Mouse (Mus musculus): ENCODE measurements around the gene Tubgcp5. TPM values are rescaled to one million over a fixed set of nuclear protein-coding genes. Genes with fewer than 3 reads are reported as not detected.

The Tubgcp5 gene
- total RNA-seq (2012; rRNA removed) (14.5 and 14.9 TPM in 2 replicates), polyA plus RNA-seq (2012; ENCODE audit: insufficient read depth in 1 of 2, insufficient read length in 2 of 2, low read depth in 1 of 2, low replicate concordance in 2 of 2, missing spikeins in 1 of 2) (10 to 100 TPM in 1 of 2 experiments, not detected in 1; 13.7 TPM)

- H3K27ac ChIP-seq (ENCODE audit: control insufficient read depth, low read depth, low read length): peak within 1 kb of the TSS; percentile 40
- H3K9ac ChIP-seq (ENCODE audit: control insufficient read depth, low read depth, low read length, poor library complexity, severe bottlenecking): peak within 1 kb of the TSS; percentile 84
- DNase-seq (ENCODE audit: low read depth, low spot score): peak; percentile 98
- peaks cover 4 to 16% of the 10 kb centered on the region in 2 experiments for H3K4me1 ChIP-seq (ENCODE audit: control insufficient read depth in 1 of 2, insufficient read depth in 2 of 2, low read length in 2 of 2)
- H3K79me2 ChIP-seq (ENCODE audit: control insufficient read depth, insufficient read depth, low read length, poor library complexity): peaks cover 14% of the 10 kb centered on the region
- H3K9me3 ChIP-seq (replicated peaks; ENCODE audit: insufficient read depth, low read length): no peaks in the 10 kb centered on the region
- H3K4me3 ChIP-seq (ENCODE audit: control insufficient read depth in 1 of 2, insufficient read depth in 1 of 2, low read depth in 2 of 2, low read length in 2 of 2): peak within 1 kb of the TSS; percentile 84 to 94
- H3K27me3 ChIP-seq (ENCODE audit: control insufficient read depth in 1 of 2, insufficient read depth in 2 of 2, low read length in 2 of 2): no peaks in the 10 kb centered on the region
- peaks cover 5 to 13% of the 10 kb centered on the region in 2 experiments for H3K36me3 ChIP-seq (ENCODE audit: control insufficient read depth in 1 of 2, insufficient read depth in 2 of 2, low read length in 2 of 2)
- TF ChIP-seq ETS1 (IDR thresholded peaks at IDR 0.05; ENCODE audit: low read depth, low read length) (no peak), TAL1 (IDR thresholded peaks at IDR 0.05; ENCODE audit: low read length) (no peak), MYB (IDR thresholded peaks at IDR 0.05; ENCODE audit: low read depth, low read length) (no peak), POLR2AphosphoS2 (IDR thresholded peaks at IDR 0.05; ENCODE audit: low read length) (peak; percentile 78), NELFE (IDR thresholded peaks at IDR 0.05; ENCODE audit: low read depth, low read length) (peak; percentile 94), GABPA (IDR thresholded peaks at IDR 0.05; ENCODE audit: low read depth, low read length) (no peak), EP300 (IDR thresholded peaks at IDR 0.05; ENCODE audit: low read depth in 1 of 2, low read length in 2 of 2) (no peak), ZNF384 (IDR thresholded peaks at IDR 0.05; ENCODE audit: low read depth, low read length) (no peak), HCFC1 (IDR thresholded peaks at IDR 0.05; ENCODE audit: low read depth, low read length) (peak; percentile 81), ZC3H11A (IDR thresholded peaks at IDR 0.05; ENCODE audit: low read depth, low read length) (no peak), RCOR1 (IDR thresholded peaks at IDR 0.05; ENCODE audit: low read depth, low read length) (no peak), USF1 (IDR thresholded peaks at IDR 0.05; ENCODE audit: low read depth, low read length) (no peak), KAT2A (conservative IDR thresholded peaks at IDR 0.05; ENCODE audit: low read depth, low read length) (no peak), MXI1 (IDR thresholded peaks at IDR 0.05; ENCODE audit: low read depth, low read length) (no peak; the same call in 1 of the 2 replicates), USF2 (IDR thresholded peaks at IDR 0.05; ENCODE audit: borderline replicate concordance in 1 of 2, insufficient read depth in 1 of 2, low read depth in 1 of 2, low read length in 2 of 2) (no peak), E2F4 (IDR thresholded peaks at IDR 0.05; ENCODE audit: borderline replicate concordance, low read depth, low read length) (no peak), MAZ (IDR thresholded peaks at IDR 0.05; ENCODE audit: low read depth, low read length) (no peak), MAX (IDR thresholded peaks at IDR 0.05; ENCODE audit: low read length) (no peak), CHD2 (IDR thresholded peaks at IDR 0.05; ENCODE audit: low read length) (peak; percentile 94), MYC (IDR thresholded peaks at IDR 0.05; ENCODE audit: low read depth, low read length) (no peak), SIN3A (IDR thresholded peaks at IDR 0.05; ENCODE audit: low read length) (no peak; the same call in 1 of the 2 replicates), JUND (IDR thresholded peaks at IDR 0.05; ENCODE audit: low read depth, low read length) (no peak), NRF1 (IDR thresholded peaks at IDR 0.05; ENCODE audit: insufficient read depth, low read depth, low read length, poor library complexity, severe bottlenecking) (no peak), CTCF (IDR thresholded peaks at IDR 0.05 in 2 of 3, conservative IDR thresholded peaks at IDR 0.05 in 1 of 3; ENCODE audit: control insufficient read depth in 1 of 3, insufficient read depth in 1 of 3, low read depth in 2 of 3, low read length in 3 of 3, poor library complexity in 1 of 3, severe bottlenecking in 1 of 3) (no peak), UBTF (IDR thresholded peaks at IDR 0.05; ENCODE audit: borderline replicate concordance, insufficient read depth, low read depth, low read length) (no peak), BHLHE40 (IDR thresholded peaks at IDR 0.05; ENCODE audit: borderline replicate concordance, low read depth, low read length) (no peak), ZKSCAN1 (IDR thresholded peaks at IDR 0.05; ENCODE audit: low read depth, low read length) (no peak), ELF1 (IDR thresholded peaks at IDR 0.05; ENCODE audit: low read depth, low read length) (no peak), GATA1 (IDR thresholded peaks at IDR 0.05; ENCODE audit: low read depth, low read length) (no peak), RAD21 (IDR thresholded peaks at IDR 0.05; ENCODE audit: low read depth, low read length) (no peak), ZMIZ1 (IDR thresholded peaks at IDR 0.05; ENCODE audit: low read depth, low read length) (no peak), CHD1 (IDR thresholded peaks at IDR 0.05; ENCODE audit: low read depth, low read length) (no peak), MEF2A (IDR thresholded peaks at IDR 0.05; ENCODE audit: extremely low read depth, insufficient replicate concordance, low read depth, low read length, poor library complexity, severe bottlenecking) (no peak), MAFK (IDR thresholded peaks at IDR 0.05; ENCODE audit: borderline replicate concordance, low read depth, low read length) (no peak), SMC3 (IDR thresholded peaks at IDR 0.05; ENCODE audit: low read depth, low read length) (no peak), POLR2AphosphoS5 (IDR thresholded peaks at IDR 0.05; ENCODE audit: borderline replicate concordance, low read depth, low read length) (no peak)
These were observed at the start of gene Tubgcp5 for GRCm38 (mm10) chr7:55793952-55794603. Tubgcp5 (plus strand) TSS chr7:55794154.
